Mouse (Mus musculus): ENCODE measurements around the gene Gm9958. TPM values are rescaled to one million over a fixed set of nuclear protein-coding genes. Genes with fewer than 3 reads are reported as not detected.

Gm9958 gene
- polyA plus RNA-seq (2014; fragmentation: Nextera tagmentation; extraction: Ambion mirVana) = 3.9 and 4.9 TPM in 2 replicates

DNA sequence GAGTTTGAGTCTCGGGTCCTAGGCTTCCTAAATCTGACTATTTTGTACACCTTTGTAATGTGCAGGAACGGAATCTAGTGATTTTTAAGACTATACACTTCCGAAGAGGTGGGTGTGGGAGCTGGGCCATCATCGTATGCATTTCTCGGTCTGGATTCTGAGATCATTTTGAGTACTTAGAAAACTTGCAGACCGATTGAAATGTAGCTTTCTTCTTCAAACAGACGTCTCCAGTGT is at the start of gene Gm9958:
TSS of gene Gm9958 (plus strand) at position 138 of the 237 bp plus-strand sequence.
- Histone ChIP-seq H3K4me1 (replicated peaks; ENCODE audit: control insufficient read depth, insufficient read depth, low read length) (peaks cover 15% of the 10 kb centered on the region), H3K27ac (peak within 1 kb of the TSS; percentile 99), H3K4me3 (replicated peaks; ENCODE audit: low read length) (peak within 1 kb of the TSS; percentile 64), H3K4me2 (replicated peaks) (peak within 1 kb of the TSS; percentile 83), H3K36me3 (replicated peaks; ENCODE audit: control insufficient read depth, insufficient read depth) (no peaks in the 10 kb centered on the region), H3K9ac (peak within 1 kb of the TSS; percentile 90), H3K9me3 (ENCODE audit: control insufficient read depth, low read length) (no peaks in the 10 kb centered on the region), H3K27me3 (ENCODE audit: control insufficient read depth, insufficient read depth, low read length) (no peaks in the 10 kb centered on the region)
- no peak for ATAC-seq (ENCODE audit: low FRiP score)
- no peak for DNase-seq (ENCODE audit: low spot score)
- 3% methylated on average over 7 of the region's 7 CpGs for WGBS

DNA sequence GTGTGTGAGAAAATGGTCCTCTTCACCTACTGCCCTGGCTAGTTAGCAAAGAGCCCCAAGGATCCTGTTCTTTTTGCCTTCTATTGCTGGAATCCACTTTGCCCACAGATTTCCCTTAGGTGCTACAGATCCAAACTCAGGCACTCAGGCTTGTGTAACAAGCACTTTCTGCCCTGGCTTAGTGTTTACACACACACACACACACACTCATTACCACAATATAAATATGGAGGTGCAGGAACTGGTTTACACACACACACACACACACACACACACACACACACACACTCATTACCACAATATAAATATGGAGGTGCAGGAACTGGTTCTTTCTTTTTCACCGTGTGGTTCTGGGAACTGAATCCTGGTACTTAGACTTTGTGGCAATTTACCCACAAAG is 35.9 kb upstream of the Gm9958 start:
- no peak for ATAC-seq (ENCODE audit: low FRiP score)
- Histone ChIP-seq H3K36me3 (replicated peaks; ENCODE audit: control insufficient read depth, insufficient read depth) (no peaks in the 10 kb centered on the region), H3K9ac (no peak overlapping the region), H3K4me1 (replicated peaks; ENCODE audit: control insufficient read depth, insufficient read depth, low read length) (no peaks in the 10 kb centered on the region), H3K4me3 (replicated peaks; ENCODE audit: low read length) (no peak overlapping the region), H3K9me3 (ENCODE audit: control insufficient read depth, low read length) (no peaks in the 10 kb centered on the region), H3K4me2 (replicated peaks) (no peak overlapping the region), H3K27ac (no peak overlapping the region), H3K27me3 (ENCODE audit: control insufficient read depth, insufficient read depth, low read length) (no peaks in the 10 kb centered on the region)
- no peak for DNase-seq (ENCODE audit: low spot score)
- 83% methylated on average over 1 of the region's 1 CpGs for WGBS

DNA sequence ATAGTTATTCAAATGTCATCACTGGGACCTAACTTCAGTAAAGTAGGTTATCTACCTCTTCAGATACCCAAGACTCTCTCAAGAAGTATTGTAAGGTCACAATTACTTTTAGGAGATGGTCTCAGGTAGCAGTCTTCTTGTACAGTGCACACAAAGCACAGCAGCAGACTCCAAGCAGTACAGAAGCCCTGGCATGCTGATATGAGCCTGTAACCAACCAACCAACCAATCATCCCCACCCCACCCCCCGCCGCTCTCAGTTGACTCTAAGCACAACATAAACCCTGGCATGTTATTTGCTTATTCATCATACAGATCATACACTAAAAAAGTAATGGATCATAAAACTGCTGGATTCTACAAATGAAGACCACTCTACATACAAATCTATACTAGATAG is 34.5 kb upstream of the Gm9958 start:
- H3K9ac ChIP-seq = no peak overlapping the region
- H3K27me3 ChIP-seq (ENCODE audit: control insufficient read depth, insufficient read depth, low read length) = no peaks in the 10 kb centered on the region
- no peak overlapping the region for H3K4me3 ChIP-seq (replicated peaks; ENCODE audit: low read length)
- no peak overlapping the region for H3K27ac ChIP-seq
- DNase-seq (ENCODE audit: low spot score) (no peak), ATAC-seq (ENCODE audit: low FRiP score) (no peak)
- H3K4me1 ChIP-seq (replicated peaks; ENCODE audit: control insufficient read depth, insufficient read depth, low read length) = no peaks in the 10 kb centered on the region
- H3K4me2 ChIP-seq (replicated peaks) = no peak overlapping the region
- 98% methylated on average over 2 of the region's 2 CpGs for WGBS
- no peaks in the 10 kb centered on the region for H3K9me3 ChIP-seq (ENCODE audit: control insufficient read depth, low read length)
- no peaks in the 10 kb centered on the region for H3K36me3 ChIP-seq (replicated peaks; ENCODE audit: control insufficient read depth, insufficient read depth)

DNA sequence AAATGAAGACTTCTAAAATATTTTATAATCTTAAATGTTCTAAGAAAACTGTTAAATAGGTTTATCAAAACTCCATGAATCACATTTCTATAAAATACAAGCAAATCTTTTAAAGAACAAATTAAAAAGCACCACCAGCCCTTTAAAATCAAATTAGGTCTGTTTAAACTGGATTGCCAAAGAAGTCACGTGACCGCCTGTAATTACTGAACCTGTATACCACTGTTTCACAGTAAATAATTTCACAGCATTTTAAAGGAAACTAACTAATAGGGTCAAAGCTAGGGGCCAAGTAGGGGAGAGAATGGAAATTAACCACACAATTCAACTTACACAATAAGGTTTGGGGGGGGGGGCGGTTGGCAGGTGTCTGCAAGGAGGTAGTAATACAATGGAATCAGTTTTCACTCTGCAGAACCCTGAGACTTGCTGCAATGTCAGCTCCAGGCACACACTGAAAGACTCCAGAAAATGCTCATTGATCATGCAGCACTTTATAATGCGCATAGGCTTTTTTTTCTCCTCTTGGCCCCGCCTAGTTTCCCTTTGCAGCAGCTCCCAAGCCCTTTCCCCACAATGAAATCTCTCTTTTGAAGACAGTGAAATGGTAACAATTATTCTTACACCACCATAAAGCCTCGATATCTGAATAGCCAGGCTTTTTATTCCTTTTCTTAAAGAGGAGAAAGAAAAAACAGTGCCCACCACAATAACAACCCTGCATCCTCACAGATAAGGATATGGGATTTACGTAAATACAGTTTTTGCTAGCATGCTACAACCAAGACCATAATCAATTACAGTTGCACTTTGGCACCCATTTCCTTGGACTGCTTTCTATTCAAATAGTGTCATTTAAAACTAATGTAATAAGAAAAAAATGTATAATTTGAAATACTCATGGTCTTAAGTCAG is 28.6 kb upstream of the Gm9958 start:
- H3K9ac ChIP-seq = peak overlapping the region; percentile 29
- 21% methylated on average over 7 of the region's 7 CpGs for WGBS
- H3K9me3 ChIP-seq (ENCODE audit: control insufficient read depth, low read length) = no peaks in the 10 kb centered on the region
- peak overlapping the region; percentile 56 for H3K4me2 ChIP-seq (replicated peaks)
- no peak for DNase-seq (ENCODE audit: low spot score)
- H3K4me3 ChIP-seq (replicated peaks; ENCODE audit: low read length) = peak overlapping the region; percentile 15; the same call in 1 of the 2 replicates
- H3K36me3 ChIP-seq (replicated peaks; ENCODE audit: control insufficient read depth, insufficient read depth) = no peaks in the 10 kb centered on the region
- H3K27ac ChIP-seq = peak overlapping the region; percentile 7; the same call in 1 of the 2 replicates
- H3K27me3 ChIP-seq (ENCODE audit: control insufficient read depth, insufficient read depth, low read length) = no peaks in the 10 kb centered on the region
- peaks cover 8% of the 10 kb centered on the region for H3K4me1 ChIP-seq (replicated peaks; ENCODE audit: control insufficient read depth, insufficient read depth, low read length)
- ATAC-seq (ENCODE audit: low FRiP score) = 0 out of 2 replicates have a peak, but pooled peaks have one; percentile 35

DNA sequence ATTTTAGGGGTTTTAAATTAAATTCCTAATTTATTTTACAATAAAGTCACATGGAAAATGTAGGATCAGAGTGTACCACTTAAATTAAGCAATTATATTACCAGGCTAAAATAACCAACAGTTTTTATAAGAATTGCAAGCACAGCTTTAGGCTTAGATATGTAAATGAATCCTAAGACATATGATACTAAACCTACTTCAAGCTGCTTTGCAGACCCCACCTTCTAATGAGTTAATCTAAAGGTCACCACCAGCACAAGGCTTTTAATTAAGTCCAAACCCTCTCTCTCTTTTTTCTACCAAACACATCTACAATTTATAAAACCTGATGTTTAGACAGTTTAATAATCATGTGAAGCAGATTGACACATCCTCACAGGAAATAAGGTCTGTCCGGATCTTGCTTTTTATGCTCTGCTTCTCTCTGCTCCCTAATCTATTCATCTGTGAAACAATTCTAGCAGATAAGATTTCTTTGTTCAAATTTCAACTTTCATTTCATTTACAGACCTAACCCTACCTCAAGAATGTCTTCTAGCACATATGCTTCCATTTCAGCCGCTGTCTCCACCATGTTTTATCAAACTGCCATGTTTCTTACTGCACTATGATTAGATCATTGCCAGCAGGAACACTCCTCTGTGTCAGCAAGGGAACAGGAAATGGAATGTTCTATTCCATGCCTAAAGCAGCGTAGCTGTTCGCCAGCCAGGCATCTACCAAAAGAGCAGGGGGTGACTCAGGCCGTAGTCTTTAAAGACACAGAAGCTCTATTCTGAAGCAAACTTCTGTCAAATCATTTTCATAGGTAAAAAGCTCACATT is 27.7 kb upstream of the Gm9958 start:
- Histone ChIP-seq H3K4me3 (replicated peaks; ENCODE audit: low read length) (peak overlapping the region; percentile 46), H3K27ac (peak overlapping the region; percentile 76; the same call in 1 of the 2 replicates), H3K4me1 (replicated peaks; ENCODE audit: control insufficient read depth, insufficient read depth, low read length) (peaks cover 8% of the 10 kb centered on the region), H3K9me3 (ENCODE audit: control insufficient read depth, low read length) (no peaks in the 10 kb centered on the region), H3K27me3 (ENCODE audit: control insufficient read depth, insufficient read depth, low read length) (no peaks in the 10 kb centered on the region), H3K36me3 (replicated peaks; ENCODE audit: control insufficient read depth, insufficient read depth) (no peaks in the 10 kb centered on the region), H3K4me2 (replicated peaks) (peak overlapping the region; percentile 56), H3K9ac (peak overlapping the region; percentile 70)
- 11% methylated on average over 5 of the region's 5 CpGs for WGBS
- DNase-seq (ENCODE audit: low spot score) (peak; percentile 81), ATAC-seq (ENCODE audit: low FRiP score) (peak; percentile 96)

DNA sequence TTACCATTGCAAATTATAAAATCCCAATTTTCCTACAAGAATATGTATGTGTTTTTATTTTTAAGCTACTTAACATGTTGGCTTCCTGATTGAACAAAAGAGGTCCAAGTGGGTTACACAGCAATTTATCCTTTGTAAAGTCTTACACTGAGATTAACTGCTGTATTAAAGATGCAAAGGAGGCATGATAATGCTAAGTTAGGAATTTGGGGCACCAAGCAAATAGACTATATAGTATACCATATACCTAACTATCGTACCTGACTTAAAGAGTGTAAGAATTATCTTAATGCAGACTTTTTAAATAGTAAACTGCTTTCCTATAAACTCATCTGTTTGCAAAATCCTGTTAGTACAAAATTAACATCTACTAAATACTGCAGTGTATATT is 27.1 kb upstream of the Gm9958 start:
- Histone ChIP-seq H3K27ac (peak overlapping the region; percentile 76; the same call in 1 of the 2 replicates), H3K4me2 (replicated peaks) (peak overlapping the region; percentile 56), H3K27me3 (ENCODE audit: control insufficient read depth, insufficient read depth, low read length) (no peaks in the 10 kb centered on the region), H3K9me3 (ENCODE audit: control insufficient read depth, low read length) (no peaks in the 10 kb centered on the region), H3K9ac (peak overlapping the region; percentile 70), H3K36me3 (replicated peaks; ENCODE audit: control insufficient read depth, insufficient read depth) (no peaks in the 10 kb centered on the region), H3K4me3 (replicated peaks; ENCODE audit: low read length) (peak overlapping the region; percentile 46), H3K4me1 (replicated peaks; ENCODE audit: control insufficient read depth, insufficient read depth, low read length) (peaks cover 8% of the 10 kb centered on the region)
- DNase-seq (ENCODE audit: low spot score) (no peak), ATAC-seq (ENCODE audit: low FRiP score) (peak; percentile 12; the same call in 1 of the 2 replicates)
- 85% methylated on average over 1 of the region's 1 CpGs for WGBS

DNA sequence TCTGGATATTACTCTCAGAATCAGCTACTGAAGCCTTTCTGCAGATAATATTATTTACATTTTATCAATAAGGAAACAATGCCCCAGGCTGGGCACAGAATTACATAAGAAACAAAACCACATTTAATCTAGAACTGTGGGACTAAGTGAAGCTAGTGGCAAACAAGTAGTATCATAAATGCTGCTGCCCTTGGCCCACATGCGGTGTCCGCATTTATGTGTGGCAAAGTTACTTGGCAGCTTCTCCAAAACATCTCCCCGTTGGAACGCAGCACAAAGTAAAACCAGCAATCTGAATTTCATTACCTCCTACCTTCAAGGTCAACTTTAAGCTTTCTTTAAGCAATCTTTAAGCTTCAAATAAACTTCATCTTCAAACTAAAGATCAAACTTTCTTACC is 26.2 kb upstream of the Gm9958 start:
- no peak for ATAC-seq (ENCODE audit: low FRiP score)
- WGBS = 65% methylated on average over 4 of the region's 4 CpGs
- Histone ChIP-seq H3K9me3 (ENCODE audit: control insufficient read depth, low read length) (no peaks in the 10 kb centered on the region), H3K4me3 (replicated peaks; ENCODE audit: low read length) (no peak overlapping the region), H3K4me2 (replicated peaks) (no peak overlapping the region), H3K9ac (no peak overlapping the region), H3K27me3 (ENCODE audit: control insufficient read depth, insufficient read depth, low read length) (no peaks in the 10 kb centered on the region), H3K4me1 (replicated peaks; ENCODE audit: control insufficient read depth, insufficient read depth, low read length) (peaks cover 8% of the 10 kb centered on the region), H3K27ac (no peak overlapping the region), H3K36me3 (replicated peaks; ENCODE audit: control insufficient read depth, insufficient read depth) (no peaks in the 10 kb centered on the region)
- no peak for DNase-seq (ENCODE audit: low spot score)

DNA sequence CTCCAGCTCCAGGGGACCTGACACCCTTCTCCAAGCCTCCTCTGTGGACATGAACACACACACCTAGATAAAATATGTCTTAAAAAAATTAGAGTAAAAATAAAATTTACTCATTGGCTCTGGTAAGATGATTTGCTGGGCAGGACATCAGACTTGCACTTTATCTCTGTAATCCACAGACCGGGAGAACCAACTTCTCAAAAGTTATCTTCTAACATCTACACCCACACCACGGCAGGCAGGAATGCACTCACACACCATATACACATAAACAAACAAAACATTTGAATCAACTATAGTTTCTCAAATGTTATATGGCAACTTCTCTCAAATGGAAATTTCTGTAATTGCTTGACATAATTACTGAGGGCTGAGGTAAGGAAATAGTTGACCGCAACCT is 20.1 kb upstream of the Gm9958 start:
- WGBS = 93% methylated on average over 3 of the region's 3 CpGs
- DNase-seq (ENCODE audit: low spot score) = no peak
- Histone ChIP-seq H3K9ac (no peak overlapping the region), H3K27me3 (ENCODE audit: control insufficient read depth, insufficient read depth, low read length) (no peaks in the 10 kb centered on the region), H3K4me3 (replicated peaks; ENCODE audit: low read length) (no peak overlapping the region), H3K36me3 (replicated peaks; ENCODE audit: control insufficient read depth, insufficient read depth) (no peaks in the 10 kb centered on the region), H3K27ac (no peak overlapping the region), H3K9me3 (ENCODE audit: control insufficient read depth, low read length) (no peaks in the 10 kb centered on the region), H3K4me2 (replicated peaks) (no peak overlapping the region), H3K4me1 (replicated peaks; ENCODE audit: control insufficient read depth, insufficient read depth, low read length) (no peaks in the 10 kb centered on the region)
- ATAC-seq (ENCODE audit: low FRiP score) = no peak

DNA sequence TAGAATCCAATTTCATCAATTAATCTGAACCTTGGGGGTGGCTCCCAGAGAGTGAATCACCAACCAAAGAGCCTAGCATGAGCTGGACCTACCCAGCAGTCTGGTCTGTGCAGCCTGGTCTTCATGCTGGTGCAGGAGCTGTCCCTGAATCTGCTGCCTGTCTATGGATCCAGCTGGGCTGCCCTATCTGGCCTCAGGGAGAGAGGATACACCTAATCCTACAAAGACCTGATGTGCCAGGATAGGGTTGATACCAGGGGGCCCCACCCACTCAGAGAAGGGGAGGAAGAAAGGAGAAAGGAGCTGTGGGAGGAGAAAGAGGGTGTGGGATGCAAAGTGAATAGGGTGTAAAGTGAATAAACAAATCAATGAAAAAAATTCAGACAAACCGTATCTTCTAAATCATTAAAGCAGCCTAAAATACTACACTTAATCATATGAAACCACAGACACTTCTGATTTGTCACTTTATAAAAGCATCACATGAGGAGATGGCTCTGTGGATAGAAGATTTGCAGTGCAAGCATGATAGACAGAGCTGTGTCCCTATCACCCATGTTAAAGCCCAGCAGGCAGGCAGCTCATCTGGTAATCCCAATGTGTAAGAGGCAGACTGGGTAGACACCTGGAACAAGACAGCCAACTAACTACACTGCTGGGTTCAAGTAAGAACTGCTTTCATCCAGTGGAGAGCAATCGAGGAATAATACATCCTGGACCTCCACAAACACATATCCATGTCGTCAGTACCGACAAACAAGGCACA is 13.3 kb upstream of the Gm9958 start:
- Histone ChIP-seq H3K27ac (no peak overlapping the region), H3K27me3 (ENCODE audit: control insufficient read depth, insufficient read depth, low read length) (no peaks in the 10 kb centered on the region), H3K36me3 (replicated peaks; ENCODE audit: control insufficient read depth, insufficient read depth) (no peaks in the 10 kb centered on the region), H3K4me3 (replicated peaks; ENCODE audit: low read length) (no peak overlapping the region), H3K4me1 (replicated peaks; ENCODE audit: control insufficient read depth, insufficient read depth, low read length) (no peaks in the 10 kb centered on the region), H3K4me2 (replicated peaks) (no peak overlapping the region), H3K9ac (no peak overlapping the region), H3K9me3 (ENCODE audit: control insufficient read depth, low read length) (no peaks in the 10 kb centered on the region)
- no peak for DNase-seq (ENCODE audit: low spot score)
- WGBS = 94% methylated on average over 4 of the region's 4 CpGs
- ATAC-seq (ENCODE audit: low FRiP score) = no peak

All from hindbrain, embryonic 14.5 days (tissue).